Mouse (Mus musculus) kidney, adult 8-10 months (tissue): Measurements from ENCODE around the gene Cinp.

ENCODE experiments used
- DNase-seq, 2 experiments: peaks; one replicate each; pipeline ENCODE4 v3.0.0; 2022

The Cinp gene

DNA sequence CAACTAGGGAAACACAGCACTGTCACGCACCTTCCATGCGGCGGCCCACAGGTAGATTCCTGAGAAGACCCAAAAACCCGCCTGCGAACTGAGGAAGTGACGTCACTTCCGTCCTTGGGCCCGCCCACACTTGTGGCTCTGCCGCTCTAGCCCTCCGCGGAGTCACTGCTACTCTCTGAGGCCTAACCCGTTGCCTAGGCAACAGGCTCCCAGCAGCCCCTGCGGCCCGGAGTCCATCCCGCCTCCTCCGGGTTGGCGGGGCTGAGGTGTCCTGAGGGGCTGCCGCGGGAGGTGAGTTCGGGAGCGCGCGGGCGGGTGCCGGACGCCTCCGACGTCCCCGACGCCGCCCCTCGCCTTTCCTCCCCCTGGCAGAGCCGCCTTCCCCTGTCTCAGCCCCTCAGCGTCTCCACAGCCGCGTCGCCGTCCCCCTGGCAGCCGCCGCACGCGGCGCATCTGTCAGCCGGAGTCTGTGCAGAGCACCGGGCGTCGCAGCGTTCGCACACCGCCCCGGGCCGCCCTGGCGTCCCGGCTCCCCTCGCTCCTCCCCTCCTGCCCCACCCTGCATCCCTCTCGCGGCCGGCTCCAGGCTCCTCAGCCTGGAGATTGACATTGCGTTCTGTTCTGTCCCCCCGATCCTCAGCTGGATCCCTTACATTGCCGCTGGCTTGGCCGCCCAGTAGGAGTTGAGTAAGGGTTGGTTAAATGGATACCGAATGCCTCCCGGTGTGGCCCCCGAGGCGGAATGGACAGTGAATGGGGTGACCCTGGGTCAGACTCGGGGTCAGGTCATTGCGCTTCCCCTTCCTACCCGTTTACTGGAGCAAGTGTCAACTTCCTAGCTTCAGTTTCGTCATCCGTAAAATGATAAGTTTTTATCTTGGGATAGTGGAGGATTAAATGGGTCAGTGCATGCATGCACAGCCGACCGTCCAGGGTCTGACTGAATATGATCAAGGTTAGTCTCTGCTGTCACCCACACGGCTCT lies at the start of gene Cinp, which contains the start of gene Tecpr2:
TSS of gene Cinp (minus strand) at position 110 of the 985 bp plus-strand sequence.
TSS of gene Tecpr2 (plus strand) at position 229 of the 985 bp plus-strand sequence.
- peak; percentile 95 to 97 for DNase-seq

DNA sequence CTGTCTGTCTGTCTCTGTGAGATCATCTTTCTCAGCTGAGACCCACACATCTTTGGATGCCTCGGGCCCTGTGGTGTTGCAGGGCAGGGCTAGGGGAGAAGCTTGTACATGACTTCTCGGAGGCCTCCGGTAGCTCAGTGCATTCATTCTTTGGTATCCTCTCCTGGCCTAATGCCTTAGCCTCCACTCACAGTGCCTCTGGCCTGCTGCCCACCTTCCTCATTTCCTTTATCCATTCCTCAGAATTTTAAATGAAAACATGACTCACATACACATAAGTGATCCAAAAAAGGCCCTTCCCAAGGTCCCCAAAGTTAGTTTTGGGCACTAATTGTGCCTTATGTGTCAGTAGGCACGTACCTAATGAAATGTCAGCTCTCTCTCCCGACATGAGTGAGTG lies 48.6 kb upstream of the Cinp start:
- DNase-seq: no peak

DNA sequence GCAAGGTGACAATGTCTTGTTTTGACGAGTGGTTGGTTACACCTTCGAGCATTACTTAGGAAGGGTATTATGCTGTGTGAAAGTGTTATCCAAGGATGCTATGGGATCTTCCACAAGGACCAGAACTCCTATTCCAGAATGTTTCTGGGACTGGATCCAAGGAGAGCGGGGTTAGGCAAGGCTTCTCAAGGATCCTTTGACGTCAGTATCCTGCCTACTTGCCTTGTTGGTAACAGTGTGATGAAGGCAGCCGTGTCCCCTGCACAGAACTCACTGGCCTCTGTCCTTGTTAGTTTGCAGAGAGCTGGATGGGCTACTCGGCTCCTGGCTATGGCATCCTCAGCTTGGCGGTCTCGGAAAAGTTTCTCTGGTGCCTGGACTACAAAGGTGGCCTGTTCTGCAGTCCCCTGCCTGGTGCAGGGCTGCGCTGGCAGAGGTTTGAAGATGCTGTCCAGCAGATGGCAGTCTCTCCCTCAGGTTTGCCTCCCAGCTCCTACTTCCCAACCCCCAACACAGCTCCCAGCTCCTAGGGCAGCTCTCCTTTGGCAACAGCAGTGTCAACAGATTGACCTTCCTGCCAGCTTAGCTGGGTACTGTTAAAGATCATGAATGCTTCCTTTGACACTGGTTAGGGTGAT lies 47.2 kb upstream of the Cinp start:
- peak; percentile 81 to 85 for DNase-seq

GRCm38 (mm10) chr12:110932820-110933219 lies 43.9 kb upstream of the Cinp start:
- no peak for DNase-seq

DNA sequence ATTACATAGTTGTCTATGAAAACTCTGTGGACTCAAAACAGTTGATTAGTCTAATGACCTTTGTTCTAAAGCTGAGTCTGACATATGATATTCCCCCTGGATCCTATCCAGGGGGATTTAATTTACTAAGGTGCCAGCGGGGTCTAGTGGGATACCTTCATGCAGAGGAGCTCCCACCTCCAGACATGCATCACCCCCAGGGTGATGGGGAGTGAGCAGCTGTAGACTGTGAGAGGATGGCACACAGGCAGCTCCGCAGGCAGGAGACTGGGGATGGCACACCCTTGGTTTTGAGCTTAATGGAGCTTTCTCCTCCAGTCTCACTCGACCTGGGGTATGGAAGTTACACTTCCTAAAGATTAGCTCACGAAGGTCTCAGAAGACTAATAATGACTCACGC lies 32.6 kb upstream of the Cinp start:
- DNase-seq: no peak

GRCm38 (mm10) chr12:110920254-110920653 lies 31.3 kb upstream of the Cinp start:
- no peak for DNase-seq

- DNase-seq: no peak
Measured at GRCm38 (mm10) chr12:110915761-110916160, 26.8 kb upstream of the Cinp start.

- DNase-seq: no peak
Measured at GRCm38 (mm10) chr12:110909962-110910361, 21.0 kb upstream of the Cinp start.

DNA sequence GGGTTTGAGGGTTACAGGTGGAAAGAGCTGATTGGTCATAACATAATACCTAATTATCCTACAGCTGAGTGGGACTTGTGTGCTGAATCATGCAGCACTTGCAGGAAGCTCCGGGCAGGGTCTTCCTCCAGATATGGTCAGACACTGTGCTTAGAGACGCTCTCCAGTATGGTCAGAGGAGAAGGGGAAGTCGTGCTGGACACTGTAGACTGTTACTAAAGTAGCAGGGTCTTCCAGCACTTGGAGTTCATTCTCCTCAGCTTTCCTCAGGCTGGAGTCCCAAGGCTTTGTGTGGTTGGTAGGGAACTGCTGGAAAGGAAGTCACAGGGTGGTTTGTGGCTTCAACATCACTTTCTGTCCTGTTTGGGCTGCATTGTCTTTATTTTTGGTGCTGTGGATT lies 18.9 kb upstream of the Cinp start:
- DNase-seq: no peak

GRCm38 (mm10) chr12:110903536-110903935 lies 14.6 kb upstream of the Cinp start:
- peak; percentile 25 to 53 for DNase-seq

DNA sequence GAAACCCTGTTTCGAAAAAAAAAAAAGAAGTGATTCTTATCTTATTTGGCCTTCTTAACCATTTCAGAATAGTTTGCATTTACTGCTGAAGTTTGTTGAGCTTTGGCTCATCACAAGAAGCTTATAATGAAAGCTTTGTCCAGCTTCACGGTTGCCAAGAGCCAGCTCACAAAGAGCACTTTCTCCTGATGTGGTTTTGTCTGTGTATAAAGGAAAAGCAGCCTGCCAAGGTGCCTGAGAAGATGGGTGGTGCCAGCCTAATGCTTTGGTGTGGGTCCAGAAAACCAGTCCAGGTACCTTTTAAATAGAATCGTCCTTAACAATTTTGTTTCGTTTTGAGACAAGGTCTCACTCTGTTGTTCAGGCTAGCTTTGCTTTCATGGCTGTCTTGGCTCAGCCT lies 13.2 kb upstream of the Cinp start:
- no peak for DNase-seq

GRCm38 (mm10) chr12:110891887-110892286 lies 2.9 kb upstream of the Cinp start:
- DNase-seq: no peak

DNA sequence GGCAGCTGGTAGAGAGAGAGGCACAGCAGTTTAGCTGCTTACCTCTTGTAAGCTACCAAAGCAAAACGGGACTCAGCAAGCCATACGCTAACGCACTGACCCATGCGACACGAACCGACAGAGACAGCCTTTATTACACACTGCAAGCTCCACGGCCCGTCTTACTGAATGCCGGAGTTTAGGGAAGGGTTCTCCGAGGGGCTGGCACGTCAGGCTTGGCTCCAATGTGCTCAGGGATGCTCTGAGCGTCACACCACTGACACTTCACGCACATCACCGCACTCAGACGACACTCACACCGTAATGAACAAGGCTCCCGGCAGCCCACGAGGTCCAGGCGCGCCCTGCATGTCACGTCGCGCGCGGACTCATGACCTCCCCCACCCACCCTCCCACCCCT lies 339 bp downstream of the Cinp start:
- DNase-seq: peak in 1 of 2 experiments; percentile 17

GRCm38 (mm10) chr12:110888106-110888505 lies 839 bp downstream of the Cinp start:
- no peak for DNase-seq

DNA sequence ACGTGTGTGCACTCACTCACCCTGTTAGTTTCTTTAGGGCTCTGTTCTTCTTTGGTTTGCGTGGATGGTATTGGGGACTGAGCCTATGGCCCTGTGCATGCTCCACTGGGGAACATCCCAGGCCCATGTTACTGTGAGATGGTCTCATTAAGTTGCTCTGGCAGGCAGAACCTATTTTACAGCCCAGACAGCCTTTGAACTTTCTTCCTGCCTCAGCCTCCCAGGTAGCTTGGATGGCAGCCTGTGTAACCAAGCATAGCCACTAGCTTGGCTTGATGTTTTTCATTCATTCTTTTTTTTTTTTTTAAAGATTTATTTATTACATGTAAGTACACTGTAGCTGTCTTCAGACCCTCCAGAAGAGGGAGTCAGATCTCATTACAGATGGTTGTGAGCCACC lies 3.7 kb downstream of the Cinp start:
- peak; percentile 57 to 59 for DNase-seq

DNA sequence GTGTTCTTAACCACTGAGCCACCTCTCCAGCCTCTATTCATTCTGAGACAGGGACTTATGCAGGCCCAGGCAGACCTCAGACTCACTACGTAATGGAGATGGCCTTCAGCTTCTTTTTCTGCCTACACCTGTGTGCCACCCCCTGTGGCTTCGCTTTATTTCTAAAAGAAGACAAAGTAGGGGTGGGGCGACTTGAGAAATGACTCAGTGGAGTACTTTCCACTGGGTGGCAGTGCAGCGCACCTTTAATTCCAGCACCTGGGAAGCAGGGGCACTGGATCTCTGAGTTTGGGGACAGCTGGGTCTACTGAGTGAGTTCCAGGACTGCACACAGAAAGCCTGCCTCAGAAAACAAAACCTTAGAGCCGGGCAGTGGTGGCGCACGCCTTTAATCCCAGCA lies 6.7 kb downstream of the Cinp start:
- DNase-seq: peak in 1 of 2 experiments; percentile 26

DNA sequence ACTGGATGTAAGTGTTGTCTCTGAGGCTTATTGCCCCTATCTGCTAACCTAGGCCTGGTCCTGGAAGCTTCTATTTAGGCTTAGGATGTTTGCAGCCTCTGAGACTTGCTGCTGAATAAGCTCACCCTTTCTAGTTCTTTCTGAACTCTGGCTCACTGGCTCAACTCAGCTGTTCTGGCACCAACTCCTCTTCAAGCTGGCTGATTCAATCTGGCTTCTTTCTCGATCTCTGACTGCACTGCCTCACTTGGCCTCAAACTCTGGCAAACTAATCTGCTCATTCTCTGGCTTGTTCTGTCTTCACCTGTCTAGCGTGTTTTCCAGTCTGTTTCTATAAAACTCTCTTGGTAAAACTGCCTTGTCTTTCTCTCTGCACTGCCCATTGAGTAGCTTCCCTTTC lies 13.6 kb downstream of the Cinp start:
- DNase-seq: no peak

DNA sequence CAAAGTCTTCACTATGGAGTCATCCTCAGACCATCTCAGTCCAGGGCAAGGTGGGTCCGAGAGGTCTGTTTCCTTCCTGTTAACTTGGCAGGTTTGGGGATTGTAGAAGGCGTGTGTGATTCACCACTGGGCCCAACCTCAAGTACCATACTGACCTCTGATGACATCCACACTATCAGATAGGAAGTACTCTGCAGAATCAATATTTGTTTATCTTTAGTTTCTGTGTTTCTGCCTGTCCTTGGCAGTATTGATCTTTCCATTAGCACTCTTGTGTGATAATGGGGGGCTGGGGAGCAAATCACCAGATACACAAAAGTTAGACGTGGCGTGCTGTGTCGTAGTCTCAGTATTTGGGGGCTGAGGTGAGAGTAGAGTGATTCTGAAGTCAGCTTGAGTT lies 17.7 kb downstream of the Cinp start:
- no peak for DNase-seq

- no peak for DNase-seq
Measured at GRCm38 (mm10) chr12:110870107-110870506, 18.8 kb downstream of the Cinp start.

DNA sequence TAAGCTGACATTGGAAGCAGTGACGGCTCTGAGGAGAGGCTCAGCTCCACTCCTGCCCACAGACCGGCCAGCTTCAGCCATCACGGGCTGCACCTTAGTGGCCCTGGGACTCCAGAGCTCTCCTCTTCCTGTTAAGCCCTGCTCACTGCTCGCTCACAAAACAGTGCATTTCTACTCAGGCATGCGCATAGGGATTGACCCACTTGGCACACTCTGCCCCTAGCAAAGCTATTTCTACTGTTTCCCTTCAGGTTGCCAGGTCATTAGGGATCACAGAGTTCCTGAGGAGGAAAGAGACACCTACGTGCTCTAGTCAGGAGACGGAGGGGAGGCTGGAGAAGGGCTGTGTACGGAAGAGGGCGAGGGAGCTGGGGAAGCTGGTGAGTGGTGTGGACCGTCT lies 23.0 kb downstream of the Cinp start:
- no peak for DNase-seq

GRCm38 (mm10) chr12:110865571-110865970 lies 23.4 kb downstream of the Cinp start:
- DNase-seq: no peak

DNA sequence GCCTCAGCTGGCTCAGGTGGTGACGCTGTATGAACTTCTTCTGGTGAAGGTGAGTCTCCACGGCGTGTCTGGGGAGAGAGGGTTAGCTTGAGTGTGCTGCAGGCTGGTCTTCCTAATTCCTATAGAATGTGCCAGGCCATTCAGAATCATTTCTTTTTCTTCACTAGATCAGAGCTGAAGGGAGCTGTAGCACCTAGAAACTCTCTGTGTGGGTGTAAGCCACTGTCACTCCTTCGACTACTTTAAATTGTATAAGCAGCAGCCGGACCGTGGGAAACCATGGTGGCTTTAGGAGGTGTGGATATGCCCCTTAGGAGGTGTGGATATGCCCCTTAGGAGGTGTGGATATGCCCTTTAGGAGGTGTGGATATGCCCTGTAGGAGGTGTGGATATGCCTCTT lies 24.9 kb downstream of the Cinp start:
- DNase-seq: no peak

GRCm38 (mm10) chr12:110861256-110861655 lies 27.7 kb downstream of the Cinp start:
- no peak for DNase-seq

- DNase-seq: no peak
Measured at GRCm38 (mm10) chr12:110860293-110860692, 28.7 kb downstream of the Cinp start.
